Mouse (Mus musculus) liver, adult 2 months (tissue): ENCODE data around the gene Mycbp2. TPM values are rescaled to one million over a fixed set of nuclear protein-coding genes. Genes with fewer than 3 reads are reported as not detected.

Source experiments
- DNase-seq: peaks from one replicate; pipeline ENCODE4 v3.0.0-alpha.2; 2011; ENCODE audit warnings: low read depth, low spot score; ENCODE audit errors: extremely low read depth
- H3K27ac ChIP-seq: fragments of 200-500 bp; replicated peaks from 2 replicates; pipeline ENCODE4 v1.5.1; 2012; ENCODE audit warnings: low read depth, mild to moderate bottlenecking, control low read depth, inconsistent platforms, low read length; ENCODE audit not compliant: insufficient read depth
- H3K27me3 ChIP-seq: fragments of 200-500 bp; 2 replicates; pipeline ENCODE4 v1.6.1; 2012; ENCODE audit warnings: mild to moderate bottlenecking, moderate library complexity, low read length, inconsistent platforms; ENCODE audit not compliant: control insufficient read depth, insufficient read depth
- H3K36me3 ChIP-seq: fragments of 200-500 bp; 2 replicates; pipeline ENCODE4 v1.6.1; 2012; ENCODE audit warnings: low read length, inconsistent platforms; ENCODE audit not compliant: control insufficient read depth, insufficient read depth
- H3K4me1 ChIP-seq: fragments of 200-500 bp; 2 replicates; pipeline ENCODE4 v1.6.1; 2011; ENCODE audit warnings: low read length; ENCODE audit not compliant: control insufficient read depth, insufficient read depth
- H3K4me3 ChIP-seq: fragments of 200-500 bp; 2 replicates; pipeline ENCODE4 v1.5.1; 2011; ENCODE audit warnings: low read depth, mild to moderate bottlenecking, control low read depth, low read length, moderate library complexity; ENCODE audit not compliant: insufficient read depth
- H3K79me2 ChIP-seq: fragments of 200-500 bp; 2 replicates; pipeline ENCODE4 v1.6.1; 2012; ENCODE audit warnings: inconsistent platforms, mild to moderate bottlenecking, low read length, moderate library complexity; ENCODE audit not compliant: control insufficient read depth, insufficient read depth
- H3K9ac ChIP-seq: fragments of 200-500 bp; 2 replicates; pipeline ENCODE4 v1.6.1; 2012; ENCODE audit warnings: low read depth, mild to moderate bottlenecking, control low read depth, inconsistent platforms, low read length
- CTCF ChIP-seq: fragments of 200-500 bp; IDR thresholded peaks from 2 replicates; pipeline ENCODE4 v1.5.1; 2011; ENCODE audit warnings: low read depth, low read length, control low read depth
- POLR2A ChIP-seq: fragments of 200-500 bp; IDR thresholded peaks from 2 replicates; pipeline ENCODE4 v1.6.1; 2011; ENCODE audit warnings: low read length, control low read depth; ENCODE audit not compliant: insufficient read depth; ENCODE audit errors: extremely low read depth
- WGBS: fragments of 180-500 bp; shearing (Covaris S2); methylation state at CpG from one replicate; pipeline ENCODE4 v1.1.7; 2018; 5-methylcytosine and 5-hydroxymethylcytosine counted together
- polyA plus RNA-seq: library from polyadenylated mRNA; depleted of rRNA; stranded (reverse); fragments of >200 nt; gene quantifications from 2 replicates; pipeline ENCODE4 v1.2.3, GENCODE M21; 2012
- total RNA-seq: library from RNA; depleted of rRNA; stranded (reverse); fragments of >200 nt; gene quantifications from 2 replicates; pipeline ENCODE4 v1.2.3, GENCODE M21; 2014

Mycbp2 gene
- total and polyA plus RNA-seq, 2 experiments: 5.2 to 14.0 TPM

DNA sequence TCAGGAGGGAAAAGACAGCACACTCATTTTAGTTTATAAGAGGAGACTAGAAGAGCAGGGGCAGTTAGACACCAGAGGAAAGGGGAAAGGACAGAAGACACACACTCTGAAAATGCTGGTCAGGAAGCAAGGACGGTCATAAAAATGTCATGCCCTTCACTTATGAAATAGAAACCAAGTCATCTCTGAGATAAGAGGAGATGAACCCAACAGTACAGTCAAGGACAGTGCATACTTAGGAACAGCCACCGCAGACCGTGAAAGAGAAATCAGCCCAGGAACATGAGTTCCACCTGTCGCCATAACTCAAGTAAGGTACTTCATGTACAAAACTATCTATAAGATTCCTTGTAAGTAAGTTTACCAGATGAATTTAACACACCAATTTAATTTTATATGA lies 33.7 kb downstream of the Mycbp2 start:
- Histone ChIP-seq H3K79me2 (no peaks in the 10 kb centered on the region), H3K4me3 (no peak overlapping the region)
- WGBS: 95% methylated on average over 4 of the region's 4 CpGs

DNA sequence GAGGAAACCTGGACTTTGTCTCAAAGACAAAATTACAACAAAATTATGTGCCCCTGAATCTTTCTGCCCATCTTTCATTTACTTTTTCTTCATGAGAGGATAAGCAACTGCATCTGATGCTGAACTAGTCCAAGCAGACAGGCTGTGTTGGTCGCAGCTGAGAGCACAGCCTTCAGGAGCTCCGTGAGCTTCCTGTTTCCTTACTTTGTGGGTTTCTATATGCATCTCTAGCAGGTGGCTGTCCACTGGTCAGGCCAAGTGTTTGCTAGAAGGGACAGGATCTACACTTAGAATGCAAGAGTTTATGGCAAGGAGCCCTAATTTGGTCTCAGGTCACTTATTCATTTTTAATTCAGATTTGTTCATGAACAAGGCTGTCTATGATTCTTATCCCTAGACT lies 50.4 kb downstream of the Mycbp2 start:
- Histone ChIP-seq H3K4me3 (no peak overlapping the region), H3K79me2 (no peaks in the 10 kb centered on the region), H3K4me1 (no peaks in the 10 kb centered on the region), H3K36me3 (peaks cover 22% of the 10 kb centered on the region), H3K27me3 (no peaks in the 10 kb centered on the region), H3K9ac (no peak overlapping the region), H3K27ac (no peak overlapping the region)
- no peak for DNase-seq
- TF ChIP-seq CTCF (no peak), POLR2A (no peak)
- 97% methylated on average over 2 of the region's 2 CpGs for WGBS

More for the DNA sequence above, 33.7 kb downstream of the Mycbp2 start:
- H3K27ac ChIP-seq: no peak overlapping the region
- H3K36me3 ChIP-seq: peaks cover 16% of the 10 kb centered on the region
- H3K27me3 ChIP-seq: no peaks in the 10 kb centered on the region
- no peak for DNase-seq
- TF ChIP-seq POLR2A (no peak), CTCF (no peak)
- no peak overlapping the region for H3K9ac ChIP-seq
- H3K4me1 ChIP-seq: no peaks in the 10 kb centered on the region

DNA sequence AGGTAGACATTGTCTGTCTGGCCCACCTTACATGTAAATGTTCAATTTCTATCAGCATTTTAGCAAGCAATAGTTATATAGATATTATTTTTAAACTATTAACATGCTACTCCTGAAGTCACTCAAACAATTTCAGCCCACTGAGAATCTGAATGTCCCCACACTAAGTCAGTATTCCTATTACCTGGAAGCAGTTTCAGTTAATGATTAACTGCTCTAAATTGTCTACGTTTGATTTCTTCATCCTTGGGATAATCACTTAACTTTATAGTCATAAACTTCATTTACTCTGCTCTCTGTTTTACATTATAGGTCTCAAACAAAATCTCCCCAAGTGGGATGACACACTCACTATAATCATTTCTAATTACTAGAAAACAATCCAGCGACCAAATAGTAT lies 60.0 kb downstream of the Mycbp2 start:
- TF ChIP-seq CTCF: no peak
- TF ChIP-seq POLR2A: no peak
- H3K9ac ChIP-seq: no peak overlapping the region
- H3K79me2 ChIP-seq: no peaks in the 10 kb centered on the region
- H3K27ac ChIP-seq: no peak overlapping the region
- H3K27me3 ChIP-seq: no peaks in the 10 kb centered on the region
- DNase-seq: no peak
- peaks cover 18% of the 10 kb centered on the region for H3K36me3 ChIP-seq
- H3K4me1 ChIP-seq: no peaks in the 10 kb centered on the region
- no peak overlapping the region for H3K4me3 ChIP-seq
- WGBS: 60% methylated on average over 2 of the region's 2 CpGs

DNA sequence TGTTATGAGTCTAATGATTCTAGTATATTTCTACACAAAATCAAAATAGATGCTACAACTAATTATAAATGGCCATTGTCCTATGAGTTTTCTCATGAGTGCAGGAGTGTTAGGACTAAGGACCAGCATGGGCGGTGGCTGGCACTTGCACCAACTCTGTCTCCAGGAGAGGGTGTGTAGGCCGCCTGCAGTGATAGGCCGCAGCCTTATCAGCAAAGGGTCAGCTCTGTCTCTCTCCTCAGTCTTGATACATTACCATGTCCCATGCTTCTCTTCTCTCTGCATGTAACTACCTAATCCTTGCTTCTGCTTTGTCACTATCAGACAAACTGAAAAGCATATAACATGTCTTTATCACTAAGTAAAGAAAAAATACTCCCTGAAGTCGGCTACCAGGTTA lies 69.9 kb downstream of the Mycbp2 start:
- H3K36me3 ChIP-seq: peaks cover 15% of the 10 kb centered on the region; the same call in 1 of the 2 replicates
- H3K4me3 ChIP-seq: no peak overlapping the region
- TF ChIP-seq CTCF: no peak
- no peak for TF ChIP-seq POLR2A
- no peaks in the 10 kb centered on the region for H3K27me3 ChIP-seq
- 89% methylated on average over 4 of the region's 4 CpGs for WGBS
- no peak for DNase-seq
- no peak overlapping the region for H3K27ac ChIP-seq
- no peaks in the 10 kb centered on the region for H3K4me1 ChIP-seq
- H3K79me2 ChIP-seq: no peaks in the 10 kb centered on the region
- H3K9ac ChIP-seq: no peak overlapping the region

GRCm38 (mm10) chr14:103260437-103260836 lies 86.2 kb downstream of the Mycbp2 start:
- Histone ChIP-seq H3K9ac (no peak overlapping the region), H3K36me3 (peaks cover 27% of the 10 kb centered on the region), H3K79me2 (no peaks in the 10 kb centered on the region), H3K4me3 (no peak overlapping the region), H3K27ac (no peak overlapping the region), H3K27me3 (no peaks in the 10 kb centered on the region), H3K4me1 (no peaks in the 10 kb centered on the region)
- TF ChIP-seq POLR2A: no peak
- no peak for TF ChIP-seq CTCF
- 97% methylated on average over 2 of the region's 2 CpGs for WGBS
- DNase-seq: no peak

GRCm38 (mm10) chr14:103258745-103259144 lies 87.9 kb downstream of the Mycbp2 start:
- Histone ChIP-seq H3K27ac (no peak overlapping the region), H3K79me2 (no peaks in the 10 kb centered on the region), H3K27me3 (no peaks in the 10 kb centered on the region), H3K4me3 (no peak overlapping the region), H3K9ac (no peak overlapping the region), H3K4me1 (no peaks in the 10 kb centered on the region), H3K36me3 (peaks cover 28% of the 10 kb centered on the region)
- 93% methylated on average over 2 of the region's 2 CpGs for WGBS
- no peak for TF ChIP-seq POLR2A
- TF ChIP-seq CTCF: no peak
- DNase-seq: no peak
